Comparison of ENCODE assay signal across 21 mouse cellular contexts in the genomic region with DNA sequence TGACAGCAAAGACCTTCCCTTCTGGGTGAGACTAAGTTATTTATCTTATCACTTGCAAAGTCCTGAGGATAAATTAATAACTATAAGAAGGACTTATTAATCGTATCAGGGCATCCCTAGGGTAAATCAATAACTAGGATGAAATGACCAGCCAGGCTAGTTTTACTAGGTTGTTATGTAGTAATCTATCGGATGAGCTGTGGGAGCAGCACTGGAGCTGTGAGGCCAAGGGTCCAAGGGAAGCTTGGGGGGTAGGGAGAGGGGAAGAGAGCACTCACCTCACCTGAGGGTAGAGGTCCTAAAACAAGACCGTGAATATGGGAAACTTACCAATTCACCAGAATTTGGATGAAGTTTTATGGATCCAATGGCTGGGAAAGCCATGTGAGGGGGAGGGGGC. TPM values are rescaled to one million over a fixed set of nuclear protein-coding genes. Genes with fewer than 3 reads are reported as not detected.
DNase-seq lines count a peak whose midpoint lies in the region; ATAC-seq lines count a peak whose summit lies in the region.
"Had no signal": no experiment of that assay in that cellular context is flagged by ENCODE, and none has a peak within 500 bp of the region (broad histone marks: within the 10 kb centered on the region; RNA-seq: fewer than 3 reads in every experiment).

No protein-coding gene starts in this region.

- peak overlapping the region; percentile 26; the same call in 1 of the 2 replicates for H3K4me2 ChIP-seq in hindbrain, embryonic 14.5 days (replicated peaks)
- no peak overlapping the region; the same call in 1 of the 2 replicates for H3K4me2 ChIP-seq in hindbrain, embryonic 16.5 days (ENCODE audit: low read length)
- peak overlapping the region; percentile 31; the same call in 1 of the 2 replicates for H3K4me2 ChIP-seq in kidney, embryonic 16.5 days (replicated peaks; ENCODE audit: low read depth, low read length)
- no peak overlapping the region for H3K4me2 ChIP-seq in neural tube, embryonic 12.5 days (replicated peaks)

- no peak for ATAC-seq in hindbrain, embryonic 14.5 days (ENCODE audit: low FRiP score)
- ATAC-seq in hindbrain, embryonic 16.5 days, result no peak
- ATAC-seq in kidney, embryonic 16.5 days (ENCODE audit: low FRiP score, low TSS enrichment), result no peak
- 0 out of 2 replicates have a peak, but pooled peaks have one; percentile 41 for ATAC-seq in neural tube, embryonic 12.5 days (ENCODE audit: low FRiP score, low read depth)
- ATAC-seq: CD4-positive, CD25-positive, alpha-beta regulatory T cell, adult 4 months had no signal

- H3K4me1 ChIP-seq in hindbrain, embryonic 14.5 days (replicated peaks; ENCODE audit: control insufficient read depth, insufficient read depth, low read length), result no peaks in the 10 kb centered on the region
- no peaks in the 10 kb centered on the region for H3K4me1 ChIP-seq in hindbrain, embryonic 16.5 days (ENCODE audit: control insufficient read depth, insufficient read depth, low read depth, low read length)
- H3K4me1 ChIP-seq in kidney, embryonic 16.5 days (ENCODE audit: insufficient read depth, low read length), result no peaks in the 10 kb centered on the region; the same call in 1 of the 2 replicates
- H3K4me1 ChIP-seq in neural tube, embryonic 12.5 days, result no peaks in the 10 kb centered on the region
- H3K4me1 ChIP-seq: forebrain, embryonic 13.5 days had no signal

- no peak for DNase-seq in hindbrain, embryonic 14.5 days (ENCODE audit: low spot score)
- no peak for DNase-seq in kidney, postnatal 4 days
- DNase-seq in neural tube, embryonic 10.5 days (ENCODE audit: extremely low spot score, low spot score), result no peak
- no peak for DNase-seq in left cerebral cortex, adult 11 months (ENCODE audit: low spot score)
- DNase-seq: adrenal gland, adult 8-10 months; adrenal gland, postnatal 36 days; B cell, adult 2 months; cerebellum, adult 2 months; cerebellum, postnatal 10 days; forebrain, postnatal 0 days; gastrocnemius, postnatal 14 days; heart, adult 2 months; heart, postnatal 14 days had no signal

- H3K9ac ChIP-seq in hindbrain, embryonic 14.5 days, result no peak overlapping the region
- H3K9ac ChIP-seq in hindbrain, embryonic 16.5 days (ENCODE audit: low read depth, low read length), result no peak overlapping the region
- H3K9ac ChIP-seq in kidney, embryonic 16.5 days (replicated peaks; ENCODE audit: low read length), result no peak overlapping the region
- no peak overlapping the region for H3K9ac ChIP-seq in neural tube, embryonic 12.5 days
- H3K9ac ChIP-seq: forebrain, embryonic 13.5 days; heart, embryonic 15.5 days had no signal

- 87% methylated on average over 3 of the region's 3 CpGs for WGBS in hindbrain, embryonic 14.5 days
- WGBS in hindbrain, embryonic 16.5 days, result 90% methylated on average over 3 of the region's 3 CpGs
- WGBS in kidney, embryonic 16.5 days, result 69% methylated on average over 3 of the region's 3 CpGs
- 89% methylated on average over 3 of the region's 3 CpGs for WGBS in neural tube, embryonic 12.5 days

- no peaks in the 10 kb centered on the region for H3K27me3 ChIP-seq in hindbrain, embryonic 14.5 days (ENCODE audit: control insufficient read depth, insufficient read depth, low read length)
- H3K27me3 ChIP-seq in hindbrain, embryonic 16.5 days (replicated peaks; ENCODE audit: control insufficient read depth, insufficient read depth, low read length), result no peaks in the 10 kb centered on the region
- no peaks in the 10 kb centered on the region for H3K27me3 ChIP-seq in kidney, embryonic 16.5 days (ENCODE audit: insufficient read depth, low read length)
- H3K27me3 ChIP-seq in neural tube, embryonic 12.5 days (replicated peaks), result no peaks in the 10 kb centered on the region
- H3K27me3 ChIP-seq: forebrain, embryonic 13.5 days; heart, embryonic 15.5 days had no signal

- no peaks in the 10 kb centered on the region for H3K36me3 ChIP-seq in hindbrain, embryonic 14.5 days (replicated peaks; ENCODE audit: control insufficient read depth, insufficient read depth)
- no peaks in the 10 kb centered on the region for H3K36me3 ChIP-seq in hindbrain, embryonic 16.5 days (ENCODE audit: control insufficient read depth, insufficient read depth, low read length)
- H3K36me3 ChIP-seq in kidney, embryonic 16.5 days (ENCODE audit: insufficient read depth, low read length), result no peaks in the 10 kb centered on the region
- no peaks in the 10 kb centered on the region for H3K36me3 ChIP-seq in neural tube, embryonic 12.5 days
- H3K36me3 ChIP-seq: embryonic facial prominence, embryonic 10.5 days; G1E; heart, embryonic 15.5 days had no signal

- no peak overlapping the region for H3K4me3 ChIP-seq in hindbrain, embryonic 14.5 days (replicated peaks; ENCODE audit: low read length)
- H3K4me3 ChIP-seq in hindbrain, embryonic 16.5 days (ENCODE audit: low read length), result no peak overlapping the region
- H3K4me3 ChIP-seq in kidney, embryonic 16.5 days (ENCODE audit: low read length), result no peak overlapping the region
- H3K4me3 ChIP-seq in neural tube, embryonic 12.5 days, result no peak overlapping the region
- H3K4me3 ChIP-seq: heart, adult 2 months; heart, embryonic 15.5 days had no signal

- no peak overlapping the region for H3K27ac ChIP-seq in hindbrain, embryonic 14.5 days
- no peak overlapping the region for H3K27ac ChIP-seq in hindbrain, embryonic 16.5 days (ENCODE audit: low read depth, low read length)
- H3K27ac ChIP-seq in kidney, embryonic 16.5 days (ENCODE audit: low read length), result no peak overlapping the region
- H3K27ac ChIP-seq in neural tube, embryonic 12.5 days, result no peak overlapping the region
- H3K27ac ChIP-seq: embryonic facial prominence, embryonic 10.5 days; forebrain, embryonic 13.5 days; heart, adult 2 months; heart, embryonic 15.5 days had no signal

- H3K9me3 ChIP-seq in hindbrain, embryonic 14.5 days (ENCODE audit: control insufficient read depth, low read length), result no peaks in the 10 kb centered on the region
- H3K9me3 ChIP-seq in hindbrain, embryonic 16.5 days (ENCODE audit: control insufficient read depth, low read length), result no peaks in the 10 kb centered on the region
- no peaks in the 10 kb centered on the region for H3K9me3 ChIP-seq in kidney, embryonic 16.5 days (ENCODE audit: low read length)
- H3K9me3 ChIP-seq in neural tube, embryonic 12.5 days, result no peaks in the 10 kb centered on the region
- H3K9me3 ChIP-seq: embryonic facial prominence, embryonic 10.5 days; forebrain, embryonic 13.5 days; G1E; heart, embryonic 15.5 days had no signal

RNA-seq across cellular contexts. Expression of a gene that starts 13.5 kb away (rescaled TPM):
- 44.0 and 51.2 TPM in 2 replicates for polyA plus RNA-seq in hindbrain, embryonic 14.5 days (2014; fragmentation: Nextera tagmentation; extraction: Ambion mirVana)
- polyA plus RNA-seq in hindbrain, embryonic 16.5 days (2015; fragmentation: Nextera tagmentation; extraction: Ambion mirVana), result 46.0 and 46.3 TPM in 2 replicates
- 29.7 and 32.4 TPM in 2 replicates for polyA plus RNA-seq in kidney, embryonic 16.5 days (2015; fragmentation: Nextera tagmentation; extraction: Ambion mirVana)
- polyA plus RNA-seq in neural tube, embryonic 12.5 days (2016; fragmentation: Nextera tagmentation; extraction: Ambion mirVana), result 38.0 and 42.8 TPM in 2 replicates

Comparison
In these comparisons a context has a peak if more than half of its experiments do, and no peak if none do; other contexts are left out.
1. H3K4me2 ChIP-seq: peak in hindbrain, embryonic 14.5 days (single experiment) and kidney, embryonic 16.5 days (single experiment); none in hindbrain, embryonic 16.5 days (single experiment) and neural tube, embryonic 12.5 days (single experiment).